In the genomic region with DNA sequence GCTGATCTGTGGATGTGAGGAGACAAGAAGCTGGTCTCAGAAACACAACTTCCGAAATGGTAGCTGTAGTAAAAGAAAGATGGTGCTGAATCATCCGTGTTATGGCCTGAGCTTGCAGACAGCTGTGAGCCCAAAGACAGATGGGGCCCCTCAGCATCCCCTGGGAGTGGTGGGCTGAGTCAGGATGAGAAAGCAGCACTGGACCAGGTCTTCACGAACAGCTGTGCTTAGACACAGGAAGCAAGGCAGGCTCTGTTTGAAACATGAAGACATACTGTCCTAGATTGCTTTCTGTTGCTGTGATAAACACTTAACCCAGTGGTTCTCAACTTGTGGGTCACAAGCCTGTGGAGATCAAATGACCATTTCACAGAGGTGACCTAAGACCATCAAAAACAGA, we compare ENCODE assay signal across 12 mouse cellular contexts. TPM values are rescaled to one million over a fixed set of nuclear protein-coding genes. Genes with fewer than 3 reads are reported as not detected.
DNase-seq lines count a peak whose midpoint lies in the region; ATAC-seq and TF ChIP-seq lines count a peak whose summit lies in the region.
"Had no signal": no experiment of that assay in that cellular context is flagged by ENCODE, and none has a peak within 500 bp of the region (broad histone marks: within the 10 kb centered on the region; RNA-seq: fewer than 3 reads in every experiment).

No protein-coding gene starts in this region.

- H3K4me2 ChIP-seq in liver, embryonic 14.5 days (ENCODE audit: low read depth) = peak overlapping the region; percentile 46
- no peak overlapping the region for H3K4me2 ChIP-seq in forebrain, embryonic 12.5 days
- H3K4me2 ChIP-seq: embryonic facial prominence, embryonic 12.5 days; limb, embryonic 13.5 days; neural tube, embryonic 12.5 days had no signal

- 0 out of 2 replicates have a peak, but pooled peaks have one; percentile 19 for TF ChIP-seq EP300 in liver, embryonic 14.5 days (IDR thresholded peaks at IDR 0.05; ENCODE audit: low read depth)

- TF ChIP-seq CTCF in liver, embryonic 14.5 days (IDR thresholded peaks at IDR 0.05; ENCODE audit: low read depth) = no peak

- ATAC-seq in liver, embryonic 14.5 days (ENCODE audit: insufficient read depth) = peak; percentile 90
- ATAC-seq in forebrain, embryonic 12.5 days (ENCODE audit: low FRiP score) = no peak

- WGBS in liver, embryonic 14.5 days (ENCODE audit: insufficient replicate concordance) = 50% methylated on average over 3 of the region's 3 CpGs
- 89% methylated on average over 3 of the region's 3 CpGs for WGBS in forebrain, embryonic 12.5 days

- peak; percentile 23 for DNase-seq in embryo, embryonic 10 days (ENCODE audit: low spot score)
- no peak for DNase-seq in embryo, embryonic 9.5 days (ENCODE audit: extremely low spot score)
- DNase-seq in A20 (ENCODE audit: low read depth, low spot score) = peak; percentile 36
- DNase-seq in heart, adult 18-20 months = peak; percentile 65 to 86
- DNase-seq in liver, embryonic 14.5 days (ENCODE audit: low read depth in 3 of 3, low spot score in 3 of 3) = peak; percentile 30 to 45 (median 35)
- DNase-seq in layer of hippocampus, adult 9-11 months = no peak
- DNase-seq in right cerebral cortex, postnatal 25 days = no peak
- DNase-seq: adrenal gland, postnatal 36 days had no signal

- peak overlapping the region; percentile 45; the same call in 1 of the 2 replicates for H3K9ac ChIP-seq in liver, embryonic 14.5 days (replicated peaks)
- no peak overlapping the region for H3K9ac ChIP-seq in forebrain, embryonic 12.5 days
- H3K9ac ChIP-seq: embryonic facial prominence, embryonic 12.5 days; limb, embryonic 13.5 days; neural tube, embryonic 12.5 days had no signal

- H3K27ac ChIP-seq in liver, embryonic 14.5 days = peak overlapping the region; percentile 77
- no peak overlapping the region for H3K27ac ChIP-seq in forebrain, embryonic 12.5 days
- H3K27ac ChIP-seq: embryonic facial prominence, embryonic 12.5 days; limb, embryonic 13.5 days; neural tube, embryonic 12.5 days had no signal

- H3K27me3 ChIP-seq in liver, embryonic 14.5 days (ENCODE audit: control insufficient read depth, insufficient read depth, low read length) = no peaks in the 10 kb centered on the region
- no peaks in the 10 kb centered on the region for H3K27me3 ChIP-seq in forebrain, embryonic 12.5 days
- H3K27me3 ChIP-seq: embryonic facial prominence, embryonic 12.5 days; limb, embryonic 13.5 days; neural tube, embryonic 12.5 days had no signal

- peaks cover 23 to 40% of the 10 kb centered on the region in 2 experiments for H3K4me1 ChIP-seq in liver, embryonic 14.5 days (replicated peaks; ENCODE audit: control insufficient read depth in 2 of 2, insufficient read depth in 2 of 2, low read length in 1 of 2)
- H3K4me1 ChIP-seq in forebrain, embryonic 12.5 days = no peaks in the 10 kb centered on the region

- no peaks in the 10 kb centered on the region for H3K9me3 ChIP-seq in liver, embryonic 14.5 days (ENCODE audit: control insufficient read depth, low read length)
- no peaks in the 10 kb centered on the region for H3K9me3 ChIP-seq in forebrain, embryonic 12.5 days
- H3K9me3 ChIP-seq: embryonic facial prominence, embryonic 12.5 days; limb, embryonic 13.5 days; neural tube, embryonic 12.5 days had no signal

- no peaks in the 10 kb centered on the region for H3K36me3 ChIP-seq in liver, embryonic 14.5 days (replicated peaks; ENCODE audit: control insufficient read depth, insufficient read depth, low read depth)
- H3K36me3 ChIP-seq in forebrain, embryonic 12.5 days (replicated peaks) = no peaks in the 10 kb centered on the region
- H3K36me3 ChIP-seq: embryonic facial prominence, embryonic 12.5 days; limb, embryonic 13.5 days; neural tube, embryonic 12.5 days had no signal

- no peak overlapping the region for H3K4me3 ChIP-seq in liver, embryonic 14.5 days (ENCODE audit: insufficient read depth in 1 of 2, low read depth in 2 of 2, low read length in 2 of 2)
- no peak overlapping the region for H3K4me3 ChIP-seq in forebrain, embryonic 12.5 days (replicated peaks)
- H3K4me3 ChIP-seq: embryonic facial prominence, embryonic 12.5 days; limb, embryonic 13.5 days; neural tube, embryonic 12.5 days had no signal

RNA-seq across cellular contexts. Expression of a gene that starts 49.6 kb away (rescaled TPM):
- 10 to 100 TPM; 22.9 to 24.8 TPM for total RNA-seq in heart, adult 18-20 months (2021)
- 70.1 and 90.4 TPM in 2 replicates for polyA plus RNA-seq in liver, embryonic 14.5 days (2012; rRNA removed)
- 49.8 and 56.8 TPM in 2 replicates for polyA plus RNA-seq in liver, embryonic 14.5 days (2014; fragmentation: Nextera tagmentation; extraction: Ambion mirVana)
- 20.6 and 27.0 TPM in 2 replicates for polyA plus RNA-seq in forebrain, embryonic 12.5 days (2016; fragmentation: Nextera tagmentation; extraction: Ambion mirVana)

Comparison
In these comparisons a context has a peak if more than half of its experiments do, and no peak if none do; other contexts are left out.
1. DNase-seq: peak in embryo, embryonic 10 days (single experiment), A20 (single experiment), heart, adult 18-20 months (2 of 2) and liver, embryonic 14.5 days (3 of 3); none in embryo, embryonic 9.5 days (single experiment), layer of hippocampus, adult 9-11 months (single experiment) and right cerebral cortex, postnatal 25 days (single experiment).